Mouse (Mus musculus): ENCODE data around the gene Ggta1. TPM values are rescaled to one million over a fixed set of nuclear protein-coding genes. Genes with fewer than 3 reads are reported as not detected.

Gene Ggta1
- total RNA-seq, 4 experiments from 2014 or later: 8.8 to 14.1 (median 10.8) TPM

DNA sequence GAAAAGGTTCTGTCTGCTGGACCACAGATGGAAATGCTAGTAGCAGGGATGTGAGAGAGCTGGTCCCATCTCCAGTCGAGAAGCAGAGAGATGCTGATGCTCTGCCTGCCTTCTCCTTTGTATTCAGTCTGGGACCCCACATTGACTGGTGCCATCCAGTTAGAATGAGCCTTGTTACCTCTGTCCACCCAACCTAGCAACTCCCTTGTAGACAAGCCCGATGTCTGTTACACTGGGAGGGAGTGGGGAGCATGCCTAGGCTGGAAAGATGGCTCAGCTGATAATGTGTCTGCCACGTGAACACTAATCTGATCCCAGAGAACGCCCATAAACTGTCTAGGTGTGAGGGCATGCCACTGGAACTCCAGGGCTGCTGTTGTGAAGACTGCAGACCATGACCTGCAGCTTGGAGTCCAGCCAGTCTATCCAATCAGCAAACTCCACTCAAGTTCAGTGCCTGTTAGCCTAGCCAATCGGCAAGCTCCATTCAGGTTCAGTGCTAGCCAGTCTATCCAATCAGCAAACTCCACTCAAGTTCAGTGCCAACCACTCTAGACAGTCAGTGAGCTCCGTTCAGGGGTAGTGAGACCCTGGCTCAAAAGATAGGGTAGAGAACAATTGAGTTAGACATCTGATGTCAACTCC is 64.7 kb downstream of the Ggta1 start:
- no peak for DNase-seq

DNA sequence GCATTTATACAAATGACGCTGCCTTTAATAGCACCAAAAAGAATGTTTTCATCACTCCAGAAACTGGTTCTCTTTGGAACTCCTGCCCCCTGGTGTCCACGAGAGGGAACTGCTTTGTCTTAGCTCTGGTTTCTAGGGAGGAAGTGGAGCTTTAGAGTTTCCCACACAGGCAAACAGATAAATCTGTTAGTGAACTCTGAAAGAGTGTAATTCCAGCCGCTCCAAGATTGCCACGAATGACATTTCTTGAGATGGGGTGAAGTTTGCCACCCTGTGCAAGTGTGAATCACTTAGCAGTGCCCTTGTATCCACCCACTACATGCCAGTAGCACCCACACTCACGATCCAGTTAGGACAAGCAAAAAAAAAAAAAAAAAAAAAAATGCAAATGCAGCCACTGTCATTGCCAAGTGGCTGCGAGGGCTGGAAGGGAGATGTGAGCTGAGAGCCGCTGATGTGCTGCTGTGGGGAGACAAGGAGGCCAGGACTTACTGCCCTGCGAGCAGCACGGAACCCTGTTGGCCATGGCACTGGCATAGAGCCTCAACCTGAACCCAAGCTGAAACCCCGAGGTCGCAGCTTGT is 65.3 kb downstream of the Ggta1 start:
- DNase-seq: peak; percentile 30

DNA sequence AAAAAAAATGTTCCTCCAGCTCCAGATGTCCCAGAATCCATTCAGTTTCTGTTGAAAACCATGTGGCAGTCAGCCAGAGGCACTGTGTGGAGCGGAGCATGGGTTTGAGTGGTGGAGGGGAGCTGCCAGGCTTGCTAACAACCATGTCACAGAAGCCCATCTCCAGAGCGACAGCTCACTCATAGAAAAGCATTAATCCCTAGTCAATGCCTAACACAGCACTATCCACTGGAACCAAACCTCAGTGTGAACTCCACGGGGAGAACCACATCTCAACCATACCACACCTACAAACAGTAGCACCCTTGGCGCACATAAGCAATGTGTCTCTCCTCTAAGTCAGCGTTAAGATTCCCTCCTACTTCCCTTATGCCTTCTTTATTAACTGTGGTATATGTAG is 65.9 kb downstream of the Ggta1 start, which contains the start of gene 4930402F06Rik:
Gene 4930402F06Rik (minus strand): TSS at position 80 of the 400 bp plus-strand sequence.
- no peak for DNase-seq

DNA sequence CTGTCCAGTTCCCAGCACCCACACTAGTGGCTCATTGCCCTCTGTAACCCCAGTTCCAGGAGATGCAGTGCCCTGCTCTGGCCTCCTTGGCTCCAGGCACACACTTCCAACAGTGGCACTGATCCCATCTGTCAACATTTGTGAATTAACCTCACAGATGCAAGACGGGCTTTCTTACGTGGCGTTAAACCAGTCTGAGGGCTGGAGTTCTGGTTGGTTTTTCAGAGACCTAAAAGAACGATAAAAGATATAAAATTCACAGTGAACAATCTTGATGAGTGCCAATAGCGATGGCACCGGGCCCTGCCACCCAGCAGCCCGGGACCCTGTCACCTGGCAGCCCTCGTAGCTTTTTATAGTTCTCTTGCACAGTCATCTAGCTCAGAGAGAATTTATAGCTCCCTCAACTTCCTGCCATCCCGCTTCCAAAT is 77.6 kb downstream of the Ggta1 start:
- DNase-seq: no peak

DNA sequence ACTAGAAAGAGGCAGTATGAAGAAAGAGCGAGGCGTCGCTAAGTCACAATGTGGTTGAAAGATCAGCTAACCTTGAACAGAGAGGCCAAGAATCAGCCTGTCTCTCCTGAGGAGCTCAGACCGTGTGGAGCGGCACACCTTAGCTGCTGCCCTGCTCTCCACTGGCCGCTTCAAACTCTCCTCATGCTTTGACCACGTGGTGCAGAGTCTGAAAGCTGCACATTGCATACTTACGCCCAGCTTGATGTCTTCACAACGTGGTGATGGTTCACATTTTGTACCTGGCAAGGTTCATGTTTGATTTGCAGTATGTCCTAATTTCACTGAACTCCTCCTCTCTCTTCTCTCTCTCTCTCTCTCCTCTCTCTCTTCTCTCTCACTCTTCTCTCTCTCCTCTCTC is 83.7 kb downstream of the Ggta1 start:
- no peak for DNase-seq

DNA sequence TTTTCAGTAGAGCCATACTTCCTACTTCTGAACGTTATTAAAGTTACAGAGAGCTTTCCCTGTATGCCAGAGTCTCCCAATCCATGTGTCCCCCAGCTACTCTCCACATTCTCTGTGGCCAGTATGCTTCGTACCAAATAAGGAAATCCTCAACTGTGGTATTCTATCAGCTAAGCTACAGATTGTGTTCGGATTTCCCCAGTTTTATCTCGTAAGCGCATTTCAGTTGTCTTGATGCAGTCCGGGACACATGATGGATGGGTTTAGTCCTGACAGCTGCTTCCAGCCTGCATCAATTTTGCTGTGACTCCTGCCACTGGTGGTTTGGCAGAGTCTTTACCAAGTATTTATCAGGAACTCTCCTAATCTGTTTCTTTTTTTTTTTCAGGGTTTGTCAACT is 85.4 kb downstream of the Ggta1 start:
- DNase-seq: no peak

DNA sequence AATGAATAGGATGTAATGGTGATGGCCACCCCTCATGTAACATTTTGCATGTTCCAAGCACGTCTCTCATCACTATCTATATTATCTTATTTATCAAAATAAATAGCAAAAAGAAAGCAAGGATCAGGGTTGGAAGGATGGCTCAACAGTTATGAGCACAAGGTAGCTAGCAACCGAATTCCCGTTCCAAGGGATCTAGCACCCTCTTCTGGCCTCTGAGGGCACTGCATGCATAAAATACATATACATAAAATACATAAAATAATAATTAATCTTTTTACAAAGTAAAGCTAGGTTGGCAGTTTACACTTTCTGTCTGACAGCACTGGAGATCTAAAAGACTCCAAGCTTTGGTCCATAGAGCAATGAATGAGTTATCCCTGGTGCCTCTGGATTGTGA is 90.0 kb downstream of the Ggta1 start:
- DNase-seq: no peak

DNA sequence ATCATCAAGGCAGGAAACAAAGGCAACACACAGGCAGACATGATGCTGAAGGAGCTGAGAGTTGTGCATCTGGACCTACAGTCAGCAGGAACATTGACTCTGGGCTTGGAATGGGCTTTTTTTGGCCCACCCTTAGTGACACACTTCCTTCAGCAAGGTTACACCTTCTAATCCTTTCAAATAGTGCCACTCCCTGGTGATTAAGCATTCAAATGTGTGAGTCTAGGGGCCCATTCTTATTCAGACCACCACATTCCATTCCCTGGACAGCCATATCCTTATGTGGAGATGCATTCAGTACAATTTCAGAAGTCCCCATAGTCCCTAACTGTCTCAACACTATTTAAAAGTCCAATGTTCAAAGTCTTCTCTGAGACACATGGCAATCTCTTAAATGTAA is 92.3 kb downstream of the Ggta1 start:
- DNase-seq: no peak

DNA sequence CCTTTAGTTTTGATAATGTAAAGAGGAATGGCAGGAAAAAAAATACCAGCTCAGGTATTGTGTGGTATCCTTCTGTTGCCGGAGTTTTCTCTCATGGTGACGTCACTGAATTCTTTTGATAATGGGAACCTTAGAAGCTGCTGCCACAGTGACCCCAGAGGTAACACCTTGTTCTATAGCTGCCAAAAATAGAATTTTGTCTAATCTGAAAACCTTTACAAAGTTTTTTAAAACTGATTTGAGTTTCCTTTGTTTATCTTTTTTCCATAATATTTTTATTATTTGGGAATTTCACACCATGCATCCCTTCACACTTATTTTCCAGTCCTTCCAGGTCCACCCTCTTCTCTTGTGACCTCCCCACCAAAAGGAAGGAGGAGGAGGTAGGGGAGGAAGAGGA is 95.4 kb downstream of the Ggta1 start, which contains the start of gene 4930568D16Rik:
Gene 4930568D16Rik (minus strand): TSS at position 101 of the 400 bp plus-strand sequence.
- no peak for DNase-seq

Other genes with a start within 250 kb of the Ggta1 start
- gene Gsn, start 206.9 kb downstream of the Ggta1 start, total RNA-seq (2022): 100 to 1,000 TPM; 331 to 556 (median 419) TPM
- gene Stom, start 126.3 kb downstream of the Ggta1 start, total RNA-seq (2022): 10 to 100 TPM; 29.0 to 45.8 (median 37.5) TPM
- gene 4930568D16Rik, start 95.5 kb downstream of the Ggta1 start, total RNA-seq (2022): not detected
- not detected for gene 4930402F06Rik, start 66.1 kb downstream of the Ggta1 start, total RNA-seq (2022)
- gene Dab2ip, start 95.0 kb upstream of the Ggta1 start, total RNA-seq (2022): 10 to 100 TPM; 84.5 to 95.8 (median 90.0) TPM

Measured in adrenal gland, adult 8-10 months (tissue).